Mouse (Mus musculus): ENCODE measurements around the gene Slc36a3.
A peak's percentile ranks its signal among the peaks of the same experiment; 100 is the strongest.

The Slc36a3 gene

GRCm38 (mm10) chr11:55151608-55152007 is at the start of gene Slc36a3:
TSS of gene Slc36a3 (minus strand) at chr11:55151708.
- DNase-seq (ENCODE audit: low read depth, low spot score), result no peak

GRCm38 (mm10) chr11:55197740-55198510 is 46.4 kb upstream of the Slc36a3 start:
- DNase-seq (ENCODE audit: low read depth, low spot score), result no peak

- DNase-seq (ENCODE audit: low read depth, low spot score), result no peak
Measured at GRCm38 (mm10) chr11:55197086-55197485, 45.6 kb upstream of the Slc36a3 start.

- no peak for DNase-seq (ENCODE audit: low read depth, low spot score)
Measured at GRCm38 (mm10) chr11:55190216-55190615, 38.7 kb upstream of the Slc36a3 start.

- no peak for DNase-seq (ENCODE audit: low read depth, low spot score)
Measured at GRCm38 (mm10) chr11:55187777-55188176, 36.3 kb upstream of the Slc36a3 start.

- no peak for DNase-seq (ENCODE audit: low read depth, low spot score)
Measured at GRCm38 (mm10) chr11:55187292-55187691, 35.8 kb upstream of the Slc36a3 start.

GRCm38 (mm10) chr11:55184733-55185291 is 33.3 kb upstream of the Slc36a3 start, which contains the start of gene Slc36a2:
TSS of gene Slc36a2 (minus strand) at chr11:55185077.
- DNase-seq (ENCODE audit: low read depth, low spot score), result peak; percentile 42

DNA sequence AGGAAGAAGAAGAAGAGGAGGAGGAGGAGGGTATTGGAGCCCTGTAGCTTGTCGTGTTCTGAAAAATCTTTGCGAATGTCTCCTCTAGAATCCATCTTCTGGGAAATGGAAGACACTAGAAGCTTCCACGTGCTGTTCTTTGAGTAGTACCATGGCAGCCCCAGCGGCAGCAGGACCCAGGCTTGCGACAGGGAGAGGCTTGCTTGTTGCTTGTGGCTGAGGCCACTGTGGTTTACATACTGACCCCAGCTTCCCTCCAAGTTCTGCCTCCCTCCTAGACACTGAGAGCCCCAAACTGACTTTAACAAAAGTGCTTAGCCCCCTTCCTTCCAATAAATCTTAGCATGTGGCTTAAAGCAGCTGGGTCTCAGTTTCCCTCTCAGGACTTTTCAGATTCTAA is 32.7 kb upstream of the Slc36a3 start:
- no peak for DNase-seq (ENCODE audit: low read depth, low spot score)

DNA sequence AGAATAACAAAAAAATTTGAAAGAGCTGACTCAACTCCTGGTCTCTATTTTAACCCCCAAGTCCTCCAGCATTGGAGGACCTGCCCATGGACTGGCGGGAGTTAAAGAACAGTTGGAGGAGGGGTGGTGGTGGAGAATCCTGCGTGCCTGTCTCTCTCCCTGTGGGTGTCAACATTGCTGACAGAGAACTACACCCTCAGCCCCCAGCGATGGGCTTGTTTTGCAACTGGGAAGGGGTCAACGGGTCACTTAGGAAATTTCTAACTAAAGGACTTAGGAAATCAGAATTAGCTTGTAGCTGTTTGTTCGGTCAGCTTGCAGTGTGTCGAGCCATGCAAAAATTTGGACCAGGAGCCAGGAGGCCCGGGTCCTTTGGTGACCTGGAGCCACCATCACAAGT is 31.6 kb upstream of the Slc36a3 start:
- no peak for DNase-seq (ENCODE audit: low read depth, low spot score)

DNA sequence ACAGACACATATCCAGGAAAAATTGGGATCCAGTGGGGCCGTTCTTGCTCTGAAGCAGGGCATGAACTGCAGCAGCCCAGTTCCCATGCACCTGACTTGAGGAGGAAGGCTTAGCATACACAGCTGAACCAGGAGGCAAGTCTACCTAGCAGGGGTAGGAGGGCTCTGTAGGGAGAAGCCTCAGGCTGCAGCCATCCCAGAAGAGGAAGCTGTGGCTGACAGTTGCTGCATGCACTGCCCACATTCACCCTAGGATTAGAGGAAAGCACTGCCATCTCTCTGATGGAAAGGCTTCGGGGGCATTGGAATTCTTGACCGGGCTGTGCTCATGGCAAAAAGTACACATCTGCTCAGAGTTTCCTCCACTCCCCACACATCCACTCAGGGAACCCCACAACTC is 28.3 kb upstream of the Slc36a3 start:
- no peak for DNase-seq (ENCODE audit: low read depth, low spot score)

- no peak for DNase-seq (ENCODE audit: low read depth, low spot score)
Measured at GRCm38 (mm10) chr11:55178830-55179229, 27.3 kb upstream of the Slc36a3 start.

- no peak for DNase-seq (ENCODE audit: low read depth, low spot score)
Measured at GRCm38 (mm10) chr11:55170501-55170900, 19.0 kb upstream of the Slc36a3 start.

- no peak for DNase-seq (ENCODE audit: low read depth, low spot score)
Measured at GRCm38 (mm10) chr11:55168914-55169313, 17.4 kb upstream of the Slc36a3 start.

DNA sequence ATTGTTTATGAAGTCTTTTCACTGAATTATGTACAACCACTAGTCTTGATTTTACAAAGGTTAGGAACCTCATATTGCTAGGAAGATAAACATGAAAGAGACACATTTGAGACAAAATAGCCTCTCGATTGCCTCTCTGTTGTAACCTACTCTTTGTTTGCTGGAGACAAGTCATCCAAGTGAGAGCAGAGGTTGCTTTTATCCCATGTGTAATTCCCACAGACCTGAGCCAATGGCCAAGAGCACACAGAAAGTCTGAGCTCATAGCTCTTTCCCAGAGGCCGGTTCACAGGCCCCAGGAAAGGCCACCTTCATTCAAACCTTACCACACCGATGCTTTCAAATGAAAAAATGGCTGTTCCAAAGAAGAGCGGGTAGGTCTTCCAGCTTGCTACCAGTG is 17.0 kb upstream of the Slc36a3 start:
- DNase-seq (ENCODE audit: low read depth, low spot score), result no peak

DNA sequence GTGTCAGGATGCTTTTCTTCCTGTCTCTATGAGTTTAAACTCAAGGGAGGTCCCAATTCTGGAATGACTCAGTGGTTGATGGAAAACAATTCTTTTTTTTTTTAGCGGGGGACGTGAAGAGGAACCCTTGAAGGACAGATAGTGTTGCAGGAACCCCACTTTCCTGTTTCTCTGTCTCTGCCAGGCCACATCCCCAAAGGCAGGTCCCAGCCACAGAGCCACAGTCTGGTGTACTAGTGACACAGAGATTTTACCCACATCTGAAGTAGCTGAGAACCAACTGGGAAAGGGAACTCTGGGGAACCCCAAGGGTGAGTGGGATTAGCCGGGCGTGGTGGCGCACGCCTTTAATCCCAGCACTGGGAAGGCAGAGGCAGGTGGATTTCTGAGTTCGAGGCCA is 14.2 kb upstream of the Slc36a3 start:
- no peak for DNase-seq (ENCODE audit: low read depth, low spot score)

GRCm38 (mm10) chr11:55164723-55165122 is 13.2 kb upstream of the Slc36a3 start:
- peak; percentile 81 for DNase-seq (ENCODE audit: low read depth, low spot score)

DNA sequence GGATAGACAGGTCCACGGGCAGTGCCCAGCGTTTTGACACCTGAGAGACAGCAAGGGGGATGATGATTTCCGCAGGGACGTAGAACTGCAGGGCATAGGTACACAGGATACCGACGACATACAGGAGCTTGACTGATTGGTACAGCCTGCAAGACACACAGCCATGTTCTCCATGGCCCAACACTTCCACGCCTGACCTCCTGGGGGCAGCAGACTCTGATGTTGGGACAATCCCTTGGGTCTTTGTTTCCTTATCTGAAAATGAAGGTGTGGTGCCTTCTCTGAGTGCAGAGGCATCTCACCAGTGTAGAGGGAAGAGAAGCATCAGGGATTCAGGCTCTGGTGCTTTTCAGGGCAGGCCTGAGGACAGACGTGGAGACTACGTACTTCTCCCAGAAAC is 11.2 kb upstream of the Slc36a3 start:
- DNase-seq (ENCODE audit: low read depth, low spot score), result peak; percentile 87

- DNase-seq (ENCODE audit: low read depth, low spot score), result peak; percentile 87
Measured at GRCm38 (mm10) chr11:55158785-55159359, 7.4 kb upstream of the Slc36a3 start.

DNA sequence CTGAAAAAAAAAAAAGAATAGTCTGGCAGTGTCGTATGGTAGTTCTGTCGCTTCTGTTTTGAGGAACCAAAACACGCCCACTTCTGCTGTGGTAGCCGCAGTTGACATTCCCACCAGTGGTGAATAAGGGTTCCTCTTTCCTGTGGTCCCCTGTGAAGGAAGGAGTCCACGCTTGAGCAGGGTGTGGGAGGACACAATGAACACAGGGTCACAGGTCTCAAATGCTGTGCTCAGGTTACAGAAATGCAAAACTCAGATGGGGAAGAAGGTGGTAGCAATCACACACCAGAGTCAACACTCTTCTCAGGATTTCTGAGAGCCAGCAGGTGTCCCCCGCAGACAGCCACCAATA is 3.5 kb upstream of the Slc36a3 start:
- no peak for DNase-seq (ENCODE audit: low read depth, low spot score)

GRCm38 (mm10) chr11:55154398-55155069 is 3.0 kb upstream of the Slc36a3 start:
- no peak for DNase-seq (ENCODE audit: low read depth, low spot score)

DNA sequence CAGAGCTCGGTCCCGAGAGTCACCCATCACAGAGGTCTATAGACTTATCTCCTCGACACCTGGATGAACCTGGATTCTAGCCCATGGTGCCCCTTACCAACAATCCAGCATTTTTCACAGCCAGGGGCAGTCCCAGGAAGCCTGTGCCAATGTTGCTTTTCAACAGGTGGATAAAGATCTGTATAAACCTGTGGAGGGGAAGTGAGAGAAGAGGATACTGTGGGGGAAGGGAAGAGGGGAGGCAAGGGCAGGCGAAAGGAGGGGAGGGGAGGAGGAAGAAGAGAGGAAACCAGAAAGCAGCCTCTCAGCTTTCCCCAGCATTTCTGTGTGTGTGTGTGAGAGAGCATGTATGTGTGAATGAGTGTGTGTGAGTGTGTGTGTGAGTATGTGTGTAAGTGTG is 3.0 kb downstream of the Slc36a3 start:
- no peak for DNase-seq (ENCODE audit: low read depth, low spot score)

GRCm38 (mm10) chr11:55147423-55147822 is 4.1 kb downstream of the Slc36a3 start:
- no peak for DNase-seq (ENCODE audit: low read depth, low spot score)

- no peak for DNase-seq (ENCODE audit: low read depth, low spot score)
Measured at GRCm38 (mm10) chr11:55146855-55147254, 4.7 kb downstream of the Slc36a3 start.

All from R1 (cell line).